Mouse (Mus musculus) midbrain, embryonic 12.5 days (tissue): Measurements from ENCODE around the gene Golga2. TPM values are rescaled to one million over a fixed set of nuclear protein-coding genes. Genes with fewer than 3 reads are reported as not detected.
A peak's percentile ranks its signal among the peaks of the same experiment; 100 is the strongest.

Experiments used
- ATAC-seq: fragments of 200-750 bp; cut with Nextera tagmentation; 2 replicates; pipeline ENCODE4 v1.8.0; 2017; ENCODE audit warnings: low read depth, moderate TSS enrichment, moderate library complexity; ENCODE audit not compliant: low FRiP score
- H3K27ac ChIP-seq: fragments of 300-500 bp; sonication (generic); replicated peaks from 2 replicates; pipeline ENCODE4 v1.5.1; 2016; ENCODE audit warnings: mild to moderate bottlenecking
- H3K27me3 ChIP-seq: fragments of 300-500 bp; sonication (generic); 2 replicates; pipeline ENCODE4 v1.6.1; 2016; ENCODE audit warnings: mild to moderate bottlenecking
- H3K36me3 ChIP-seq: fragments of 300-500 bp; sonication (generic); 2 replicates; pipeline ENCODE4 v1.6.1; 2016
- H3K4me1 ChIP-seq: fragments of 300-500 bp; sonication (generic); 2 replicates; pipeline ENCODE4 v1.6.1; 2016
- H3K4me2 ChIP-seq: fragments of 300-500 bp; sonication (generic); replicated peaks from 2 replicates; pipeline ENCODE4 v1.6.1; 2016; ENCODE audit warnings: mild to moderate bottlenecking, moderate library complexity
- H3K4me3 ChIP-seq: fragments of 300-500 bp; sonication (generic); 2 replicates; pipeline ENCODE4 v1.5.1; 2016; ENCODE audit warnings: mild to moderate bottlenecking
- H3K9ac ChIP-seq: fragments of 300-500 bp; sonication (generic); replicated peaks from 2 replicates; pipeline ENCODE4 v1.6.1; 2016; ENCODE audit warnings: mild to moderate bottlenecking, moderate library complexity
- H3K9me3 ChIP-seq: fragments of 300-500 bp; sonication (generic); 2 replicates; pipeline ENCODE4 v1.6.1; 2016; ENCODE audit warnings: mild to moderate bottlenecking
- WGBS: fragments of 180-500 bp; shearing (Covaris S2); methylation state at CpG from one replicate; pipeline ENCODE4 v1.1.7; 2016; 5-methylcytosine and 5-hydroxymethylcytosine counted together
- polyA plus RNA-seq: library from polyadenylated mRNA; unstranded; fragments of >200 nt; fragmentation: Nextera tagmentation; extraction: Ambion mirVana; gene quantifications from 2 replicates; pipeline ENCODE4 v1.2.1, GENCODE M21; 2016

Gene Golga2
- polyA plus RNA-seq, 1 experiment from 2014 or later: 28.2 TPM

DNA sequence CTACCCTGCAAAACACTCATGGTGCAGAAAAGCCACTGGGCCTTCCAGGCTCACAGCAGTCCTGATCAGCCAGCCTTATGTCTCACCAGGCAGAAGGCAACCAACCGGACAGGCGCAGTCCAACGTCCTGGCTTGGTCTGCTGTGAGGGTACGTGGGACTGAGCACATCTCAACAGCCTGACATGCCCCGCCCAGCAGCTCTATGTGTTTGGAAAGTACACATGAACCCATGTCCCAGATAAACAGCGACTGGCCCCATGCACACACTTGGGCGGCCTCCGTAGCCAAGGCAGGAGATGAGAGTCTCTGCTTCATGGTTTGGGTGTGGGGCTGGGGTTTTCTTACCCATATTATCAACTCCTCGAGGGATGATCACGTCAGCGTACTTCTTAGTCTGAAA is 30.9 kb upstream of the Golga2 start:
- 94% methylated on average over 11 of the region's 11 CpGs for WGBS
- no peak for ATAC-seq
- Histone ChIP-seq H3K4me1 (peaks cover 16% of the 10 kb centered on the region), H3K9ac (no peak overlapping the region), H3K27ac (no peak overlapping the region), H3K4me2 (no peak overlapping the region), H3K4me3 (no peak overlapping the region), H3K27me3 (no peaks in the 10 kb centered on the region), H3K36me3 (peaks cover 66% of the 10 kb centered on the region), H3K9me3 (no peaks in the 10 kb centered on the region)

DNA sequence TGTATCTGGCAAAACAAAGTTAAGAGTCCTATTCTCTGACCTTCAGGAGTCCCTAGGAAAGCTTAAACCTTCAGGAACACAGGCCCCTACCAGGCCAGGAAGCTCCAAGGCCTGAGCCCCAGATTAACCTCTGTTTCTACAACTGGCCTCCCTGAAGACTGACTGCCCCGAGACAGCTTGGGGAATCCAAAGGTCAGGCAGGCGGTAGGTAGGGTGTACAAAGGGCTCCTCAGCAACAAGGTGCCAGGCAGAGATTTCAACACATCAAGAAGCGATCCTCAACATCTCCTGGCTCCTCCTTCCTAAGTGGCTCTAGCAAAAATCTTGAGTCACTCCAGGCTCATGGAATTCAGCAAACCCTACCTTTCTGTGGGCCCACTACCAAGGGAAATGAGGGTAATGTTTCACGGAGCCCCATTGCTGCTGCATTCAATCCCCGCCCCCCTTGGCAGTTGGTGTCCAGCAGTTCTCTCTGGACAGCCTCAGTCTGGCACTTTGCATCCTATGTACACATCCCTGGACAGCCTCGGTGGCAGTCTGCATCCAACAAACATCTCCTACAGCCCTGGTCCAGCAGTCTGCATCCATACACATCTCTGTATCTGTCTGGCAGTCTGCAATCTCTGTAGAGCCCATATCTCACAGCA is 28.2 kb upstream of the Golga2 start:
- Histone ChIP-seq H3K4me2 (peak overlapping the region; percentile 86), H3K36me3 (peaks cover 39% of the 10 kb centered on the region), H3K27me3 (no peaks in the 10 kb centered on the region), H3K9me3 (no peaks in the 10 kb centered on the region), H3K9ac (peak overlapping the region; percentile 86; the same call in 1 of the 2 replicates), H3K4me1 (peaks cover 16% of the 10 kb centered on the region), H3K4me3 (peak overlapping the region; percentile 70), H3K27ac (no peak overlapping the region)
- WGBS: 63% methylated on average over 6 of the region's 6 CpGs
- no peak for ATAC-seq

DNA sequence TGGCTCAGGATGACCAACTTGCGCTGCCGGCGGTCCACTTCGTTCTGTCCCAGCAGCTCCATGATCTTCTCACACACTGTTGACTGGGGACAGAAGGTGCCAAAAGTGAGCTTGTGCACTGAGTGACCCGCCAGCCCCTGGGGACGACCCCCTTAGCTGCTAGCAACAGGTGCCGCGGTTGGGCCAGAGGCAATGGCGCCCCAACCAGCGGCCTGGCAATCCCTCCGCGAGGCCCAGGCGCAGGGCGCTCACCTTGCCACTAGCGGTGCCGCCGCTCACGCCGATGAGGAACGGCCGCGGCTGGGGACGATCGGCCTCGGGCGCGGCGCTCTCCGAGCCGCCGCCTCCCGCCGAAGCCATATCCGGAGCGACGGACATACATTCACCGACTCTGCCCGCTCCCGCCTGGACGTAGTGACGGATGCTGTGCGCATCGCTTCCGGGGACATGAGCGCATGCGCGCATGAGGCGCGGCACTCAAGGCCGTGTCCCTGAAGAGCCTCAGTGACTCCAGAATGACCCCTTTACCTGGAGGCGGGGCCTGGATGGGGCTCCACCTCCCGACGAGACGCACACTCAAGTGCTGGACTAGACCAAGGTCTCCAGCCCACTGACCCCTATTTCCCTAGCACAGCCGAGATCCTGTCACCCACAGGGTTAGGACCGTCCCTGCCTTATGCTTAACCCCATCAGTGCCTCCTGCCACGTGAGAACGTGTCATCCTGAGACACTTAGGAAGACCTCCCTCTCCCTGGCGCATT is 27.3 kb upstream of the Golga2 start, which contains the start of gene Uck1:
Gene Uck1, minus strand, starts transcription at position 503 of the 761 bp plus-strand sequence.
- no peaks in the 10 kb centered on the region for H3K27me3 ChIP-seq
- H3K4me3 ChIP-seq: peak within 1 kb of the TSS; percentile 70
- H3K9ac ChIP-seq: peak within 1 kb of the TSS; percentile 86
- H3K4me2 ChIP-seq: peak within 1 kb of the TSS; percentile 86
- WGBS: 2% methylated on average over 59 of the region's 59 CpGs
- H3K9me3 ChIP-seq: no peaks in the 10 kb centered on the region
- H3K27ac ChIP-seq: no peak within 1 kb of the TSS; the same call in 1 of the 2 replicates
- ATAC-seq: peak; percentile 90
- peaks cover 31% of the 10 kb centered on the region for H3K36me3 ChIP-seq
- peaks cover 16% of the 10 kb centered on the region for H3K4me1 ChIP-seq

DNA sequence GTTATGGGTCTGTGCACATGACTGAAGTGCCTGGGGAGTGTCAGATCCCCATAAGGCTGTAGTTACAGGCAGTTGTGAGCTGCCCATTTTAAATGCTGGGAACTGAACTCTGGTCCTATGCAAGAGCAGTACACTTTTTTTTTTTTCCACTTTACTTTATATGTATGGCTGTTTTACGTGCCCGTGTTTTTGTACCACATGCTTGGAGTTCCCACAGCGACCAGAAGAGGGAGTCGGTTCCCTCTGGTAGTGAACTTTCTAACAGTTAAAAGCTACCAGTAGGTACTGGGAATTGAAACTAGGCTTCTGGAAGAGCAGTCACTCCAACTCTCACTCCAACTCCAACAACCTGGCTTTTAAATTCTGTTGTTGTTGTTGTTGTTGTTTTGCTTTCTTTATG is 26.5 kb upstream of the Golga2 start:
- Histone ChIP-seq H3K27ac (no peak overlapping the region), H3K4me2 (no peak overlapping the region), H3K36me3 (peaks cover 30% of the 10 kb centered on the region), H3K4me1 (peaks cover 16% of the 10 kb centered on the region), H3K9me3 (no peaks in the 10 kb centered on the region), H3K27me3 (no peaks in the 10 kb centered on the region), H3K4me3 (no peak overlapping the region), H3K9ac (no peak overlapping the region)
- no peak for ATAC-seq
- WGBS: 35% methylated on average over 4 of the region's 4 CpGs

DNA sequence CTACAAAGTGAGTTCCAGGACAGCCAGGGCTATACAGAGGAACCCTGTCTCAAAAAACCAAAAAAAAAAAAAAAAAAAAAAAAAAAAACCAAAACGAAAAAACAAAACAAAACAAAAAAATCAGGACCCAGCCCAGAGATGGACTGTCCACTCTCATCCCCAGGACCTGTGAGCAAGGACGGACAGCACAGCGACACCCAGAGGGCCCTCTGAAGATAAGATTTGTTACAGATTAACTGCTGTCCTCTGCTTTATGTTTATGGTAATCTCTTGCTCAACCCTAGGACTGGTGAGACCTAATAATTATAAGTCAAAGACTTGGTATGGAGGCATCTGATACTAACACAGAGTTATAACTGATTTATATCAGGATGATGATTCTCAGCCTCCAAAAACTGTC is 11.4 kb upstream of the Golga2 start:
- no peak for ATAC-seq
- no peaks in the 10 kb centered on the region for H3K27me3 ChIP-seq
- peaks cover 41% of the 10 kb centered on the region for H3K36me3 ChIP-seq
- no peak overlapping the region for H3K4me3 ChIP-seq
- no peak overlapping the region for H3K27ac ChIP-seq
- H3K9me3 ChIP-seq: no peaks in the 10 kb centered on the region
- no peak overlapping the region for H3K4me2 ChIP-seq
- 84% methylated on average over 3 of the region's 3 CpGs for WGBS
- no peaks in the 10 kb centered on the region for H3K4me1 ChIP-seq
- H3K9ac ChIP-seq: no peak overlapping the region

DNA sequence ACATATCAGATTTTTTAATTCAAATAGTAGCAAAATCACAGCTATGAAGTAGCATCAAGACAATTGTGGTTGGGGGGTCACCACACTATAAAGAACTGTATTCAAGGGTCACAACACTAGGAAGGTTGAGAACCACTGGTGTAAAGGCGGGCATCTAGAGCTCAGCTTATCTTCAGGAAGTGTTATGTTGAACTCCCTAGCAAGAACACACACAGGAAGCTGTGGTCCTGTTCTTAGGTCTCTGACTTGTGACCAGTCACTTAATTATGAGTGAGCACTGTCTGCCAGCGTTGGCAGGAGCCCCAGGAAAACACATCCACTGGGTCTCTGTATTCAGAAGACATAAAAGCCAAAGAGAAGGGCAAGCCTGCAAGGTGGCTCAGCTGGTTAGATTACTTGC is 4.9 kb upstream of the Golga2 start:
- H3K27ac ChIP-seq: no peak overlapping the region
- peaks cover 11% of the 10 kb centered on the region for H3K4me1 ChIP-seq
- H3K4me3 ChIP-seq: no peak overlapping the region
- ATAC-seq: no peak
- H3K9me3 ChIP-seq: no peaks in the 10 kb centered on the region
- H3K27me3 ChIP-seq: no peaks in the 10 kb centered on the region
- WGBS: 94% methylated on average over 2 of the region's 2 CpGs
- no peak overlapping the region for H3K4me2 ChIP-seq
- no peak overlapping the region for H3K9ac ChIP-seq
- H3K36me3 ChIP-seq: peaks cover 69% of the 10 kb centered on the region

DNA sequence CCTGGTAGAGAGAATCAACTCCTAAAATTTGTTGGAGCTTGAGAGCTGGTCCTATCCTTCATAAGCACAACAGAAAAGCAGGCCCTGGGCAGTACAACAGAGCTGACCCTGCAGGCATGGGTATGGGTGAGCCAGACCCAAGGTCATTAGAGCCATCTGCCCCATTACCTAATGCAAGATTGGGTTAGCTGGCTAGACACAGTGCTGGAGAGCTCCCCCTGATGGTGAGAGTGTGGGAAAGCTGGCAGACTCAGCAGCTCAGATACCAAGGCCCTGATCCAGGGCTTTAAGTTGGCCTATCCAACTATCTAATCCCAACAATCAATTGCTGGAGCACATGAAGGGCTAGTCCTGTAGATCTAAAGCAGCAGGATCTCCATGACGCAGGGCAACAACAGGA is 4.5 kb upstream of the Golga2 start:
- H3K27ac ChIP-seq: no peak overlapping the region
- H3K9ac ChIP-seq: no peak overlapping the region
- peaks cover 11% of the 10 kb centered on the region for H3K4me1 ChIP-seq
- no peaks in the 10 kb centered on the region for H3K9me3 ChIP-seq
- H3K4me2 ChIP-seq: no peak overlapping the region
- 82% methylated on average over 1 of the region's 1 CpGs for WGBS
- ATAC-seq: no peak
- no peak overlapping the region for H3K4me3 ChIP-seq
- H3K36me3 ChIP-seq: peaks cover 65% of the 10 kb centered on the region
- no peaks in the 10 kb centered on the region for H3K27me3 ChIP-seq

DNA sequence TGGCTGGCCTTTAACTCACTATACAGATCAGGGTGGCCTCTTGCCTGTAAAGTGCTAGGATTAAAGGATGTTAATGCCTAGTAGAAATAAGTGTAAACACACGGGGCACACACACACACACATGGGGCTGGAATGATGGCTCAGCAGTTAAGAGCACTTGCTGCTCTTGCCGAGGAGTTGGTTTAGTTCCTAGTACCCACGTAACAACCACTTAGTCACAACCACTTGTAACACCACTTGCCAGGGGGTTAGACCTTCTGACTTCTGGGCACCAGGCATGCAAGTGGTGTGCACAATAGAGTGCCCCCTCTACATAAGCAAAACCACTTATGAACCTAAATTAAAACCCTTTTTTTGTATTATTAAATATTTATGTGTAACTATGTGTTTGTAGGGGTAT is 3.2 kb upstream of the Golga2 start:
- WGBS: 92% methylated on average over 3 of the region's 3 CpGs
- Histone ChIP-seq H3K4me2 (no peak overlapping the region), H3K4me1 (peaks cover 15% of the 10 kb centered on the region), H3K9me3 (no peaks in the 10 kb centered on the region), H3K4me3 (no peak overlapping the region), H3K9ac (no peak overlapping the region), H3K36me3 (peaks cover 52% of the 10 kb centered on the region), H3K27me3 (no peaks in the 10 kb centered on the region), H3K27ac (no peak overlapping the region)
- ATAC-seq: no peak

DNA sequence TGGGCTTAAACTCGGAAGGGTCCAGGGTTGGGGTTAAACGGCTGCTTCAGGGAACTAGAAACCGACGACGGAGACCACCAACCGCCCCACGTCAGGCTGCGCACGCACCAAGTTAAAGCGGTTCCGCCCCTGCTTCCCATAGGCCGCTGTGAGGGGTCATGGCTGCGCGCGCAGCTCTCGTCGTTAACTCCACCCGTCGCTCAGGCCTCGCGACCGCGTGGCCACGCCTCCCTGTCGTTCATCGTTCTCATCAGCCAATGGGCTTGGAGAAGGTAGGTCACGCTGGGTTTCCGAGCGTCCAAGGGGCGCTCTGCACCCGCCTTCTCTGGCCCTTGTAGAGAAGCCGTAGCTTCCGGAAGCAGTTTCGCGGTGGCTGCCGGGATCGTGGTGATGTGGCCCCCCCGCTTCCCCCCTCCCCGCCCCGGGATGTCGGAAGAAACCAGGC is 761 bp downstream of the Golga2 start, which contains the start of gene Swi5:
Gene Swi5, minus strand, starts transcription at position 153 of the 445 bp plus-strand sequence.
- Histone ChIP-seq H3K4me2 (peak within 1 kb of the TSS; percentile 98), H3K9me3 (no peaks in the 10 kb centered on the region), H3K4me3 (peak within 1 kb of the TSS; percentile 86), H3K9ac (peak within 1 kb of the TSS; percentile 91), H3K36me3 (peaks cover 32% of the 10 kb centered on the region), H3K27me3 (no peaks in the 10 kb centered on the region), H3K27ac (peak within 1 kb of the TSS; percentile 75), H3K4me1 (peaks cover 20% of the 10 kb centered on the region)
- under 1% methylated on average over 40 of the region's 41 CpGs for WGBS
- ATAC-seq: peak; percentile 99

DNA sequence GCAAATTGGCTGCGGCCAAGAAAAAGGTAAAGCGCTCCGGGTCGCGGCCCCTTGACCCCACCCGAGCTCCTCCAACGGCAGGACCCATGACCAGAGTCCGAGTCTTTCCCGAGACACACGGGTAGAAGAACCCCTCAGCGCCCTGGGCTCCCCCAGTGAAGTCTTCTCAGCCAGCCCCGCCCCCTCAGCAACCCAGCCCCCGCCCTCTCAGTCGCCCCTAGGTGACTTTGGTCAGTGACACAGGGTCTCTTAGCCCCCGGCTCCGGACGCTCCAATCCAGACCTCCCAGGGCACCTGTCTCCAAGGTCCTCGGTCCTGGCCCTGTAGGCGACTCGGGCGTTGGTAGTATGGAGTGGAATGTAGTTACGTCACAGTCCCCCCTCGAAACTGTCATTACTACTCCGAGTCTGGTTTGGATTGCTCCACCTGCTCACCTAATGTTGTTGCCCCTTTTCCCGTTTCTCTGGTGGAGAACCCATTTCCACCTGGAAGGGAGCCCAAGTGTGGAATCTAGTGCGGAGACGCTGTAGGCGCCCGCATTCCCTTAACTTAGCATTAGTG is 1.3 kb downstream of the Golga2 start:
- Histone ChIP-seq H3K27me3 (no peaks in the 10 kb centered on the region), H3K27ac (peak overlapping the region; percentile 54), H3K36me3 (peaks cover 36% of the 10 kb centered on the region), H3K4me1 (peaks cover 20% of the 10 kb centered on the region), H3K9ac (peak overlapping the region; percentile 89), H3K4me2 (peak overlapping the region; percentile 90), H3K9me3 (no peaks in the 10 kb centered on the region), H3K4me3 (peak overlapping the region; percentile 86)
- 3% methylated on average over 29 of the region's 29 CpGs for WGBS
- ATAC-seq: peak; percentile 73

DNA sequence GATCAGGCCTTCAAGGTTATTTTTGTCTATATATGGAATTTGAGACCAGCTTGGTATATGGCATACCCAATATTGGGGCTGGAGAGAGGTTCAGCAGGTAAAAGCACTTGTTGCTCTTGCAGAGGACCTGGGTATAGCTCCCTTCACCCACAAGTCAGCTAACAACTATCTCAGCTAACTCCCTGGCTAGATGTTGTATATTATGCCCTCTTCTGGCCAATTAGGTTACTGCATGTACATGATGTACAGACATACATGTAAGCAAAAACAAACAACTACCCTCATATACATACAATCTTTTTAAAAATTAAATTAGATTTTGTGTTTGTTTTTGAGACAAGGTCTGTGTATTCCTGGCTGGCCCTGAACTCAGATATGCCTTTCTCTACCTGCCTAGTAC is 2.4 kb downstream of the Golga2 start:
- Histone ChIP-seq H3K9me3 (no peaks in the 10 kb centered on the region), H3K27me3 (no peaks in the 10 kb centered on the region), H3K27ac (no peak overlapping the region), H3K9ac (no peak overlapping the region), H3K36me3 (peaks cover 26% of the 10 kb centered on the region), H3K4me1 (peaks cover 20% of the 10 kb centered on the region), H3K4me3 (peak overlapping the region; percentile 86), H3K4me2 (peak overlapping the region; percentile 90)
- ATAC-seq: no peak

DNA sequence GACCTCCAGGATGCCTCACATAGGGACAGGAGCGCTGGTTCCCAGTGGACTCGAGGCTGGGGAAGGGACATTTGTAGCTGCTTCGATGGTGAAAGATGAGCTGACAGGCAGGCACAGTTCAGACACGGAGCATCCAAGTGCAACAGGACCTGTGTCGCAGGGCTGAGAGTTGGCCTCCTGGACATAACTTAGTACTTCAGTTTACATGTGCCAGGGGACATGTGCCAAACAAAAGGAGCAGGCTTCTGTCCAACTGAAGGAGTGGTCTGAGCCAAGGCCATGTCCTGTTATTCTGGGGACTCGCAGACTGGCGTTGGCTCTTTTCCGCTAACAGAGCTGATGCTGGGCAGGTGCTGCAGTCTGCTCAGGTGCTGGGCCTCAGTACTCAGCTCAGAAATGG is 7.2 kb downstream of the Golga2 start:
- Histone ChIP-seq H3K36me3 (peaks cover 47% of the 10 kb centered on the region), H3K4me2 (no peak overlapping the region), H3K4me3 (no peak overlapping the region), H3K9me3 (no peaks in the 10 kb centered on the region), H3K27me3 (no peaks in the 10 kb centered on the region), H3K4me1 (peaks cover 1% of the 10 kb centered on the region), H3K9ac (no peak overlapping the region), H3K27ac (no peak overlapping the region)
- WGBS: 88% methylated on average over 8 of the region's 8 CpGs
- ATAC-seq: no peak
